Mouse (Mus musculus) small intestine, adult 2 months (tissue): ENCODE measurements at regions not wholly inside any gene's neighbourhood (a gene's known extent, or its start where the extent isn't known, plus 50 kb on each side); places are given as distances from the start of the nearest gene placed in this dataset.

Experiments used
- H3K27ac ChIP-seq: fragments of 200-500 bp; 2 replicates; pipeline ENCODE4 v1.5.1; 2012; ENCODE audit warnings: low read depth, low read length, control low read depth, inconsistent platforms; ENCODE audit not compliant: insufficient read depth
- H3K27me3 ChIP-seq: fragments of 200-500 bp; 2 replicates; pipeline ENCODE4 v1.6.1; 2012; ENCODE audit warnings: mild to moderate bottlenecking, moderate library complexity, low read length, inconsistent platforms; ENCODE audit not compliant: control insufficient read depth, insufficient read depth
- H3K36me3 ChIP-seq: fragments of 200-500 bp; 2 replicates; pipeline ENCODE4 v1.6.1; 2012; ENCODE audit warnings: mild to moderate bottlenecking, low read length, control low read depth, inconsistent platforms; ENCODE audit not compliant: control insufficient read depth, insufficient read depth
- H3K4me1 ChIP-seq: fragments of 200-500 bp; 2 replicates; pipeline ENCODE4 v1.6.1; 2012; ENCODE audit warnings: low read length, inconsistent platforms, mixed read lengths; ENCODE audit not compliant: control insufficient read depth, insufficient read depth, insufficient read length
- H3K4me3 ChIP-seq: fragments of 200-500 bp; 2 replicates; pipeline ENCODE4 v1.5.1; 2012; ENCODE audit warnings: low read depth, mild to moderate bottlenecking, control low read depth, inconsistent platforms, low read length, moderate library complexity
- CTCF ChIP-seq: fragments of 200-500 bp; IDR thresholded peaks from 2 replicates; pipeline ENCODE4 v1.5.1; 2012; ENCODE audit warnings: low read depth, mild to moderate bottlenecking, control low read depth, inconsistent platforms, low read length, moderate library complexity, mixed read lengths; ENCODE audit not compliant: insufficient replicate concordance, insufficient read length; ENCODE audit errors: extremely low read depth
- POLR2A ChIP-seq: fragments of 200-500 bp; IDR thresholded peaks from 2 replicates; pipeline ENCODE4 v1.6.1; 2012; ENCODE audit warnings: low read depth, mild to moderate bottlenecking, control low read depth, inconsistent platforms, low read length, moderate library complexity
- WGBS: fragments of 180-500 bp; shearing (Covaris S2); methylation state at CpG from one replicate; pipeline ENCODE4 v1.1.7; 2018; 5-methylcytosine and 5-hydroxymethylcytosine counted together

- Histone ChIP-seq H3K4me1 (no peaks in the 10 kb centered on the region), H3K27ac (no peak overlapping the region), H3K36me3 (no peaks in the 10 kb centered on the region), H3K4me3 (no peak overlapping the region), H3K27me3 (no peaks in the 10 kb centered on the region)
- TF ChIP-seq POLR2A: no peak
- no peak for TF ChIP-seq CTCF
- WGBS: 63% methylated on average over 4 of the region's 4 CpGs
These were observed 221.0 kb downstream of the Mex3b start for GRCm38 (mm10) chr7:83088125-83088524.

DNA sequence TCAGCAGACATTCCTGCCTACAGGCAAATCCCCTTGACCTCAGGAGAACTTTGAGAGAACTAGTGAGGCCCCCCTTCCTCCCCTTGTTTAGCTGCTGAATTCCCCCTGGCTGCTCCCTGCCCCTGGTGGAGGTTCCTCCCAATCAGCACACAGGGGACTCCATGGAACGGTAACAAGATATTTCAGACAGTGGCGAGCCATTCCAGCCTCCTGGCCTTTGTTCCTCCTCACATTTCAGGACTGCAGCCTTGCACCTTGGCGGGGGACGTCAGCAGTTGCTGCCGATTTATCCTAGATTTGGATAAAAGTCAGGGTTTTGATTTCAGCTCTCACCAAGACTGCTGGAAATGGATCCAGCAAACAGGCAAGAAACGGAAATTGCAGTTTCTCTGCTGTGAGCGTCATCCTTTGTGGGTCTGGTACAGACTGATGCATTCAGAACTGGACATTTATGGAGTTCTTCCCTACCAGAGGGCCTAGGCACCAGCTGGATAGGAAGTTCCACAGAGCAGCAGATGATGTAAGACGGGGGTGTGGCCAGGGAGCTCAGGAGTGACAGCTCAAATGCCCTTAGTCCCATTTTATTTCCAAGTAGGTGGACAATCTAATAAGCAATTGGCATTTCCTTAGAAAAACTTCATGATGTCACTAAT is 222.3 kb downstream of the Mex3b start:
- Histone ChIP-seq H3K27me3 (no peaks in the 10 kb centered on the region), H3K4me1 (no peaks in the 10 kb centered on the region), H3K4me3 (no peak overlapping the region), H3K27ac (no peak overlapping the region), H3K36me3 (no peaks in the 10 kb centered on the region)
- 40% methylated on average over 8 of the region's 8 CpGs for WGBS
- TF ChIP-seq POLR2A (no peak), CTCF (no peak)

- WGBS: 44% methylated on average over 8 of the region's 8 CpGs
These were observed 226.8 kb downstream of the Mex3b start for GRCm38 (mm10) chr7:83093923-83094355.

GRCm38 (mm10) chr7:83094899-83095298 is 227.8 kb downstream of the Mex3b start:
- Histone ChIP-seq H3K27me3 (no peaks in the 10 kb centered on the region), H3K4me1 (no peaks in the 10 kb centered on the region), H3K4me3 (no peak overlapping the region), H3K27ac (no peak overlapping the region), H3K36me3 (no peaks in the 10 kb centered on the region)
- WGBS: 72% methylated on average over 3 of the region's 3 CpGs
- no peak for TF ChIP-seq POLR2A
- TF ChIP-seq CTCF: no peak

More at GRCm38 (mm10) chr7:83093923-83094355, 226.8 kb downstream of the Mex3b start:
- no peak for TF ChIP-seq CTCF
- TF ChIP-seq POLR2A: no peak
- Histone ChIP-seq H3K27ac (no peak overlapping the region), H3K4me1 (no peaks in the 10 kb centered on the region), H3K27me3 (no peaks in the 10 kb centered on the region), H3K36me3 (no peaks in the 10 kb centered on the region), H3K4me3 (no peak overlapping the region)

- H3K36me3 ChIP-seq: no peaks in the 10 kb centered on the region
- no peak overlapping the region for H3K4me3 ChIP-seq
- H3K27me3 ChIP-seq: no peaks in the 10 kb centered on the region
- 85% methylated on average over 3 of the region's 3 CpGs for WGBS
- H3K27ac ChIP-seq: no peak overlapping the region
- TF ChIP-seq POLR2A (no peak), CTCF (no peak)
- no peaks in the 10 kb centered on the region for H3K4me1 ChIP-seq
These were observed 228.5 kb downstream of the Mex3b start for GRCm38 (mm10) chr7:83095593-83095992.

GRCm38 (mm10) chr7:83104426-83104825 is 237.3 kb downstream of the Mex3b start:
- TF ChIP-seq CTCF: no peak
- TF ChIP-seq POLR2A: no peak
- Histone ChIP-seq H3K27me3 (no peaks in the 10 kb centered on the region), H3K4me3 (no peak overlapping the region), H3K4me1 (no peaks in the 10 kb centered on the region), H3K36me3 (no peaks in the 10 kb centered on the region), H3K27ac (no peak overlapping the region)
- WGBS: 64% methylated on average over 1 of the region's 1 CpGs

GRCm38 (mm10) chr7:83105672-83106071 is 238.5 kb downstream of the Mex3b start:
- TF ChIP-seq POLR2A: no peak
- no peak for TF ChIP-seq CTCF

DNA sequence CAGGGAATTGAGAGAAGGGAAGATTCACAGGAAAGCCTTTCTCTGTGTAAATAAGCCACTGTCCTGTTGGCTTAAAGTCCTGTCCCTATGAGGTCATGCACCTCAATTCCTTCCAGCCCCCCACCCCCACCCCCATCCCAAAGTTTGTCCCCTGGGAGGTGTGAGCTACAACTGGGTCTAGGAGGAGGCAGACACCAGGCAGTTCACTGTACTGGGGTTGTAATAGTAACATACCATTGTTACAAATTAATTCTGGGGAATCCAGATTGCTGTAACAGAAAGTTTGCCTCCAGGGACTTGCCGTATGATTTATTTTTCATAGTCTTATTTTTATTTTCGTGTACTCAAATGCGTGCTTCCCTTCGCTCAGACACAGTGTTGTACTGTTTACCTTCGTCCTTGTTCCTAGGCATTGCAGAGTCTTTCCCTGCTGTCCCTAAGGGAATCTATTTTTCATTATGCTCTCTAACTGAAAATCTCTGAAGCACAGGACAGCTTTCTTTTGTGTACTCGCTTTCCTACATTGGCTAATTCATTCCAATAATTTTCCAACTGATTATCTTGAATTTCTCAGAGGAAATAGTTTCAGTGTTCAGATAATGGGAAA is 244.2 kb downstream of the Mex3b start:
- TF ChIP-seq POLR2A (no peak), CTCF (no peak)
- Histone ChIP-seq H3K36me3 (no peaks in the 10 kb centered on the region), H3K27me3 (no peaks in the 10 kb centered on the region), H3K4me3 (no peak overlapping the region), H3K27ac (no peak overlapping the region), H3K4me1 (no peaks in the 10 kb centered on the region)
- WGBS: 82% methylated on average over 6 of the region's 6 CpGs

More at GRCm38 (mm10) chr7:83105672-83106071, 238.5 kb downstream of the Mex3b start:
- Histone ChIP-seq H3K4me1 (no peaks in the 10 kb centered on the region), H3K27ac (no peak overlapping the region), H3K4me3 (no peak overlapping the region), H3K36me3 (no peaks in the 10 kb centered on the region), H3K27me3 (no peaks in the 10 kb centered on the region)
